Mouse (Mus musculus): ENCODE data around the gene Kalrn.

GRCm38 (mm10) chr16:34592696-34593095, 19.4 kb upstream of the Kalrn start:
- no peak for TF ChIP-seq GATA1 (IDR thresholded peaks at IDR 0.05; ENCODE audit: borderline replicate concordance, low read length)
- TF ChIP-seq FLI1 (IDR thresholded peaks at IDR 0.05; ENCODE audit: low read length), result no peak

All from megakaryocyte, embryonic 14.5 days (primary cell).